Mouse (Mus musculus): ENCODE data around the gene Lsm12. TPM values are rescaled to one million over a fixed set of nuclear protein-coding genes. Genes with fewer than 3 reads are reported as not detected.

Lsm12 gene
- 10 to 100 TPM; 73.8 to 77.8 TPM for total RNA-seq (2021)
- long read RNA-seq, transcript Lsm12-201 (5 exons, 2,256 nt): major isoform, 13 of 14 reads
- long read RNA-seq, partial matches to known transcripts: 1 of 14 reads
- long read RNA-seq, other reads (novel, unspliced or antisense): 0 of 14 reads

GRCm38 (mm10) chr11:102184646-102185495, at the start of gene Lsm12:
TSS of gene Lsm12 (minus strand) at chr11:102185296.
- peak; percentile 96 to 97 for DNase-seq (ENCODE audit: low spot score in 2 of 2)

- peak; percentile 96 to 97 for DNase-seq (ENCODE audit: low spot score in 2 of 2)
These were observed 45.1 kb upstream of the Lsm12 start, which contains the start of gene Hdac5 for GRCm38 (mm10) chr11:102230006-102230741. TSS of gene Hdac5 (minus strand) at chr11:102230166.

GRCm38 (mm10) chr11:102229331-102229953, 44.3 kb upstream of the Lsm12 start:
- DNase-seq (ENCODE audit: low spot score in 2 of 2): peak in 1 of 2 experiments; percentile 51

GRCm38 (mm10) chr11:102228646-102229268, 43.7 kb upstream of the Lsm12 start:
- no peak for DNase-seq (ENCODE audit: low spot score in 2 of 2)

GRCm38 (mm10) chr11:102228191-102228545, 43.1 kb upstream of the Lsm12 start:
- DNase-seq (ENCODE audit: low spot score in 2 of 2): no peak

GRCm38 (mm10) chr11:102227270-102228190, 42.4 kb upstream of the Lsm12 start:
- DNase-seq (ENCODE audit: low spot score in 2 of 2): no peak

GRCm38 (mm10) chr11:102226067-102226978, 41.2 kb upstream of the Lsm12 start:
- no peak for DNase-seq (ENCODE audit: low spot score in 2 of 2)

- DNase-seq (ENCODE audit: low spot score in 2 of 2): no peak
These were observed 40.1 kb upstream of the Lsm12 start for GRCm38 (mm10) chr11:102225221-102225620.

- DNase-seq (ENCODE audit: low spot score in 2 of 2): no peak
These were observed 39.6 kb upstream of the Lsm12 start for GRCm38 (mm10) chr11:102224686-102225085.

- peak; percentile 42 to 67 for DNase-seq (ENCODE audit: low spot score in 2 of 2)
These were observed 38.1 kb upstream of the Lsm12 start for GRCm38 (mm10) chr11:102223166-102223565.

- DNase-seq (ENCODE audit: low spot score in 2 of 2): peak in 1 of 2 experiments; percentile 26
These were observed 36.9 kb upstream of the Lsm12 start for GRCm38 (mm10) chr11:102221954-102222351.

- DNase-seq (ENCODE audit: low spot score in 2 of 2): peak in 1 of 2 experiments; percentile 8
These were observed 36.3 kb upstream of the Lsm12 start for GRCm38 (mm10) chr11:102221243-102221953.

- DNase-seq (ENCODE audit: low spot score in 2 of 2): no peak
These were observed 35.4 kb upstream of the Lsm12 start for GRCm38 (mm10) chr11:102220451-102220850.

GRCm38 (mm10) chr11:102219994-102220346, 34.9 kb upstream of the Lsm12 start:
- DNase-seq (ENCODE audit: low spot score in 2 of 2): peak; percentile 15 to 49

- DNase-seq (ENCODE audit: low spot score in 2 of 2): peak; percentile 46 to 50
These were observed 34.3 kb upstream of the Lsm12 start for GRCm38 (mm10) chr11:102219247-102219993.

GRCm38 (mm10) chr11:102218783-102219182, 33.7 kb upstream of the Lsm12 start:
- DNase-seq (ENCODE audit: low spot score in 2 of 2): peak; percentile 91 to 96

GRCm38 (mm10) chr11:102217876-102218430, 32.9 kb upstream of the Lsm12 start:
- no peak for DNase-seq (ENCODE audit: low spot score in 2 of 2)
